Mouse (Mus musculus): ENCODE results near the gene Gng12. TPM values are rescaled to one million over a fixed set of nuclear protein-coding genes. Genes with fewer than 3 reads are reported as not detected.
A peak's percentile ranks its signal among the peaks of the same experiment; 100 is the strongest.
"Not testable (repeated sequence)": the region's sequence is repeated elsewhere in the genome, so short reads cannot be mapped to it uniquely, and the experiment has no call there.

Gng12 gene
- 169 TPM for polyA plus RNA-seq (2021)

- ChIA-PET CTCF (interaction anchor here (0.7 to 2.7 kb wide), 9 partner anchors 10 to 262 kb away, joined by 3 to 14 read pairs (median 3); no protein-coding TSS in a partner anchor), POLR2A (interaction anchor here (0.5 to 1.8 kb wide), 7 partner anchors 10 to 137 kb away, joined by 3 to 7 read pairs (median 5); no protein-coding TSS in a partner anchor)
- no peaks in the 10 kb centered on the region for H3K27me3 ChIP-seq
- ATAC-seq (peak; percentile 85), DNase-seq (ENCODE audit: low read depth, low spot score) (peak; percentile 19)
- TF ChIP-seq CTCF (IDR thresholded peaks at IDR 0.05), result no peak
- in situ Hi-C loops (cut with MboI; ENCODE audit: low pct_unique_long_range_greater_than_20kb), result loop anchor here (5.0 kb wide), 3 partner anchors 51 to 141 kb away; partner anchors contain the start of gene Gadd45a
Measured at GRCm38 (mm10) chr6:66896119-66896920, at the start of gene Gng12. TSS of gene Gng12 (plus strand) at chr6:66896397.

GRCm38 (mm10) chr6:66848936-66849335 lies 47.3 kb upstream of the Gng12 start:
- CTCF ChIA-PET, result interaction anchor here (1.0 to 2.9 kb wide), 4 partner anchors 12 to 113 kb away, joined by 3 to 9 read pairs (median 4); no protein-coding TSS in a partner anchor
- peak; percentile 88 for ATAC-seq
- no peaks in the 10 kb centered on the region for H3K27me3 ChIP-seq
- TF ChIP-seq CTCF (IDR thresholded peaks at IDR 0.05), result no peak
- in situ Hi-C loops (cut with MboI; ENCODE audit: low pct_unique_long_range_greater_than_20kb), result no loop called here
- POLR2A ChIA-PET, result no interaction called here
- DNase-seq (ENCODE audit: low read depth, low spot score), result peak; percentile 42

GRCm38 (mm10) chr6:66856236-66856635 lies 40.0 kb upstream of the Gng12 start:
- no peaks in the 10 kb centered on the region for H3K27me3 ChIP-seq
- ChIA-PET POLR2A (no interaction called here), CTCF (no interaction called here)
- DNase-seq (ENCODE audit: low read depth, low spot score), result peak; percentile 33
- ATAC-seq, result no peak
- in situ Hi-C loops (cut with MboI; ENCODE audit: low pct_unique_long_range_greater_than_20kb), result no loop called here
- TF ChIP-seq CTCF (IDR thresholded peaks at IDR 0.05), result no peak

- no peak for DNase-seq (ENCODE audit: low read depth, low spot score)
- no peak for TF ChIP-seq CTCF (IDR thresholded peaks at IDR 0.05)
- no peaks in the 10 kb centered on the region for H3K27me3 ChIP-seq
- POLR2A ChIA-PET, result no interaction called here
- in situ Hi-C loops (cut with MboI; ENCODE audit: low pct_unique_long_range_greater_than_20kb), result no loop called here
- CTCF ChIA-PET, result no interaction called here
- no peak for ATAC-seq
Measured at GRCm38 (mm10) chr6:66858356-66858755, 37.8 kb upstream of the Gng12 start.

- peak; percentile 30 for DNase-seq (ENCODE audit: low read depth, low spot score)
- in situ Hi-C loops (cut with MboI; ENCODE audit: low pct_unique_long_range_greater_than_20kb), result no loop called here
- ChIA-PET POLR2A (no interaction called here), CTCF (no interaction called here)
- TF ChIP-seq CTCF (IDR thresholded peaks at IDR 0.05), result no peak
- ATAC-seq, result no peak
- no peaks in the 10 kb centered on the region for H3K27me3 ChIP-seq
Measured at GRCm38 (mm10) chr6:66859391-66859790, 36.8 kb upstream of the Gng12 start.

- ATAC-seq, result no peak
- POLR2A ChIA-PET, result no interaction called here
- no peak for TF ChIP-seq CTCF (IDR thresholded peaks at IDR 0.05)
- CTCF ChIA-PET, result no interaction called here
- no peak for DNase-seq (ENCODE audit: low read depth, low spot score)
- in situ Hi-C loops (cut with MboI; ENCODE audit: low pct_unique_long_range_greater_than_20kb), result no loop called here
- H3K27me3 ChIP-seq, result no peaks in the 10 kb centered on the region
Measured at GRCm38 (mm10) chr6:66864463-66864862, 31.7 kb upstream of the Gng12 start.

- ATAC-seq (no peak), DNase-seq (ENCODE audit: low read depth, low spot score) (no peak)
- no peak for TF ChIP-seq CTCF (IDR thresholded peaks at IDR 0.05)
- H3K27me3 ChIP-seq, result no peaks in the 10 kb centered on the region
- ChIA-PET CTCF (no interaction called here), POLR2A (no interaction called here)
- in situ Hi-C loops (cut with MboI; ENCODE audit: low pct_unique_long_range_greater_than_20kb), result no loop called here
Measured at GRCm38 (mm10) chr6:66866295-66866694, 29.9 kb upstream of the Gng12 start.

- CTCF ChIA-PET, result interaction anchor here (1.0 kb wide), 1 partner anchor 20 kb away, joined by 3 read pairs; the partner anchor contains the start of gene Gng12
- in situ Hi-C loops (cut with MboI; ENCODE audit: low pct_unique_long_range_greater_than_20kb); POLR2A ChIA-PET: not testable (repeated sequence)
Measured at GRCm38 (mm10) chr6:66877048-66877447, 19.1 kb upstream of the Gng12 start.

GRCm38 (mm10) chr6:66890349-66891158 lies 5.6 kb upstream of the Gng12 start:
- ATAC-seq, result no peak
- CTCF ChIA-PET, result no interaction called here
- H3K27me3 ChIP-seq, result no peaks in the 10 kb centered on the region
- DNase-seq (ENCODE audit: low read depth, low spot score), result no peak
- in situ Hi-C loops (cut with MboI; ENCODE audit: low pct_unique_long_range_greater_than_20kb), result no loop called here
- POLR2A ChIA-PET, result interaction anchor here (0.6 kb wide), 1 partner anchor 264 kb away, joined by 4 read pairs; no protein-coding TSS in a partner anchor
- no peak for TF ChIP-seq CTCF (IDR thresholded peaks at IDR 0.05)

More at GRCm38 (mm10) chr6:66877048-66877447, 19.1 kb upstream of the Gng12 start:
- not testable (repeated sequence) for ATAC-seq; DNase-seq (ENCODE audit: low read depth, low spot score); H3K27me3 ChIP-seq

- DNase-seq (ENCODE audit: low read depth, low spot score), result no peak
- POLR2A ChIA-PET, result no interaction called here
- in situ Hi-C loops (cut with MboI; ENCODE audit: low pct_unique_long_range_greater_than_20kb), result no loop called here
- no peaks in the 10 kb centered on the region for H3K27me3 ChIP-seq
- no peak for TF ChIP-seq CTCF (IDR thresholded peaks at IDR 0.05)
- CTCF ChIA-PET, result interaction anchor here (1.2 kb wide), 1 partner anchor 61 kb away, joined by 5 read pairs; no protein-coding TSS in a partner anchor
- no peak for ATAC-seq
Measured at GRCm38 (mm10) chr6:66893950-66894349, 2.2 kb upstream of the Gng12 start.
